Mouse (Mus musculus) heart, postnatal 0 days (tissue): ENCODE results near the gene Vangl1. TPM values are rescaled to one million over a fixed set of nuclear protein-coding genes. Genes with fewer than 3 reads are reported as not detected.
"Not testable (repeated sequence)": the region's sequence is repeated elsewhere in the genome, so short reads cannot be mapped to it uniquely, and the experiment has no call there.

ENCODE experiments used
- ATAC-seq: fragments of 200-750 bp; cut with Nextera tagmentation; 2 replicates; pipeline ENCODE4 v1.8.0; 2017; ENCODE audit warnings: low read depth, moderate number of reproducible peaks, moderate library complexity; ENCODE audit not compliant: insufficient read depth
- DNase-seq: peaks from one replicate; pipeline ENCODE4 v3.0.0-alpha.2; 2016; ENCODE audit warnings: low spot score
- H3K27ac ChIP-seq: fragments of 300-500 bp; sonication (generic); 2 replicates; pipeline ENCODE4 v1.5.1; 2014; ENCODE audit warnings: low read depth, mild to moderate bottlenecking
- H3K27me3 ChIP-seq: fragments of 300-500 bp; sonication (generic); 2 replicates; pipeline ENCODE4 v1.6.1; 2014; ENCODE audit warnings: low read length, mixed read lengths; ENCODE audit not compliant: control insufficient read depth, insufficient read depth
- H3K36me3 ChIP-seq: fragments of 300-500 bp; sonication (generic); replicated peaks from 2 replicates; pipeline ENCODE4 v1.6.1; 2014; ENCODE audit warnings: low read length, mixed read lengths; ENCODE audit not compliant: control insufficient read depth, insufficient read depth
- H3K4me1 ChIP-seq: fragments of 300-500 bp; sonication (generic); 2 replicates; pipeline ENCODE4 v1.6.1; 2014; ENCODE audit warnings: antibody characterized with exemption; ENCODE audit not compliant: control insufficient read depth, insufficient read depth
- H3K4me2 ChIP-seq: fragments of 300-500 bp; sonication (generic); 2 replicates; pipeline ENCODE4 v1.6.1; 2014; ENCODE audit warnings: low read depth, mild to moderate bottlenecking, low read length, moderate library complexity
- H3K4me3 ChIP-seq: fragments of 300-500 bp; sonication (generic); 2 replicates; pipeline ENCODE4 v1.5.1; 2014; ENCODE audit warnings: low read depth, low read length
- H3K9ac ChIP-seq: fragments of 300-500 bp; sonication (generic); replicated peaks from 2 replicates; pipeline ENCODE4 v1.6.1; 2014; ENCODE audit warnings: low read depth, low read length, mixed read lengths
- H3K9me3 ChIP-seq: fragments of 300-500 bp; sonication (generic); replicated peaks from 2 replicates; pipeline ENCODE4 v1.6.1; 2016; ENCODE audit warnings: low read length; ENCODE audit not compliant: control insufficient read depth
- CTCF ChIP-seq: IDR thresholded peaks from 2 replicates; pipeline ENCODE4 v1.5.1; 2016; ENCODE audit warnings: antibody characterized with exemption, control low read depth, low read depth
- EP300 ChIP-seq: IDR thresholded peaks from 2 replicates; pipeline ENCODE4 v1.6.1; 2016; ENCODE audit warnings: antibody characterized with exemption, low read depth
- WGBS: fragments of 180-500 bp; shearing (Covaris S2); extraction: QIAGEN DNeasy Blood & Tissue Kit; methylation state at CpG from one replicate; pipeline ENCODE4 v1.1.7; 2014; 5-methylcytosine and 5-hydroxymethylcytosine counted together
- polyA plus RNA-seq: library from polyadenylated mRNA; unstranded; fragments of >200 nt; fragmentation: Nextera tagmentation; extraction: Ambion mirVana; gene quantifications from 2 replicates; pipeline ENCODE4 v1.2.1, GENCODE M21; 2015
- total RNA-seq: library from RNA; depleted of rRNA; stranded (reverse); fragments of >200 nt; gene quantifications from 2 replicates; pipeline ENCODE4 v1.2.3, GENCODE M21; 2014; ENCODE audit warnings: low replicate concordance

The Vangl1 gene
- total and polyA plus RNA-seq, 2 experiments from 2014 or later, result 12.4 to 37.5 TPM

DNA sequence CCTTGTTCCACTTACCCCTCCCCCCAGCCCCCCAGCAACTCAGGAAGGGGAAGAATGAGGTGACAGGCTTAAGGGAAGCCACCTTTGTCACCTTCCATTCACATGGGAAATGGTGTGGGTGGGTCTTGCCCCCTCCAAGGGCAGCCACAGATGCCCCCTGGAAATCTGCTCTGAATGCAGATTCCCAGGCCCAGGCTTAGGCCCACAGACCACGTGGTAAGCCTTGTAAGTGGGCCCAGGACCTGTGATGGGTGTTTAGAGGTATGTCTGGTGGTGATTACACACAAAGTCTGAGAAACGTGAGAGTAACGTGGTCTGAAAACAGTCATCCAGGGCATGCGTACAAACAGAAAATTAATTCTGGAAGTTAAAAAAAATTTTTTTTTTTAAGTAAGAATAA, 39.6 kb downstream of the Vangl1 start:
- Histone ChIP-seq H3K4me3 (no peak overlapping the region), H3K4me1 (peaks cover 26% of the 10 kb centered on the region), H3K4me2 (no peak overlapping the region), H3K9ac (no peak overlapping the region), H3K27ac (no peak overlapping the region), H3K27me3 (no peaks in the 10 kb centered on the region), H3K9me3 (no peaks in the 10 kb centered on the region), H3K36me3 (peaks cover 41% of the 10 kb centered on the region)
- ATAC-seq, result no peak
- 74% methylated on average over 4 of the region's 4 CpGs for WGBS
- no peak for DNase-seq
- TF ChIP-seq CTCF, result no peak
- TF ChIP-seq EP300, result no peak

- not testable (repeated sequence) for H3K4me2 ChIP-seq
- WGBS, result 77% methylated on average over 1 of the region's 1 CpGs
- peaks cover 43% of the 10 kb centered on the region for H3K36me3 ChIP-seq
Observed at GRCm38 (mm10) chr3:102163861-102164260, 40.6 kb downstream of the Vangl1 start.

GRCm38 (mm10) chr3:102159423-102160325, 44.8 kb downstream of the Vangl1 start:
- H3K27me3 ChIP-seq, result no peaks in the 10 kb centered on the region
- H3K4me1 ChIP-seq, result peaks cover 4% of the 10 kb centered on the region; the same call in 1 of the 2 replicates
- no peak overlapping the region for H3K4me2 ChIP-seq
- peaks cover 57% of the 10 kb centered on the region for H3K36me3 ChIP-seq
- peak; percentile 69; the same call in 1 of the 2 replicates for ATAC-seq
- no peaks in the 10 kb centered on the region for H3K9me3 ChIP-seq
- TF ChIP-seq EP300, result no peak
- TF ChIP-seq CTCF, result no peak
- DNase-seq, result no peak
- H3K27ac ChIP-seq, result no peak overlapping the region
- no peak overlapping the region for H3K9ac ChIP-seq
- H3K4me3 ChIP-seq, result no peak overlapping the region
- 65% methylated on average over 14 of the region's 14 CpGs for WGBS

More at GRCm38 (mm10) chr3:102163861-102164260, 40.6 kb downstream of the Vangl1 start:
- H3K4me1 ChIP-seq, result peaks cover 21% of the 10 kb centered on the region
- H3K9ac ChIP-seq, H3K27ac ChIP-seq, H3K27me3 ChIP-seq, ATAC-seq, DNase-seq, H3K9me3 ChIP-seq, H3K4me3 ChIP-seq: not testable (repeated sequence)

DNA sequence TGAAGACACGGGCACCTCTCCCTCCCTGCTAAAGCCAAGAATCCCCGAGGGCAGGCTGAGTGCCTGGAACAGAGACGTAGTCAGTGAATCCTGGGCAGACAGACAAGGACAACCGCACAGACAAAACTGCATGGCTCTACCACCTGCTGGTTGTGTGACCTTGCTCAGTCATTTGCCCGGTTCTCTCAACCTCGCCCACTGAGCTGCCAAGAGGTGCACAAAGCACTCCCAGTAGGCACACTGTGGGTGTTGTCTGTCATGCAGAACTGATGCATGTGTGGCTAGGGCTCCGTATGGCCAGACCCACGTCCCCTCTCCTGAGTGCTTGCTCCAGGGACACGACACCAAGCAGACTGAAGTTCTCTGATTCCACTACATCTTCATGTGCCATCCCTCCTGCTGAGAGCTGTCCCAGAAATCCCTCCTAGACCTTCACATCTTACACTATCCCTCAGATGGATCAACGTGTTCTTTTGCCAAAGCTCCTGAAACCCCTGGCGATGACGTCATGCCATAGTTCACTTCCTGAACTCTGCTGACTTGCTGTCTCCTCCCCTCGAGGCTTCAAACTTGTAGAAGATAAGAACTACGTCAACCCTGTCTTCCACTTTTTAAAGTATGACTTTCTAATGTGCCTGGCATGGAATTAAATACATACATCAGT, 45.6 kb downstream of the Vangl1 start:
- Histone ChIP-seq H3K4me2 (no peak overlapping the region), H3K4me3 (no peak overlapping the region), H3K4me1 (peaks cover 4% of the 10 kb centered on the region; the same call in 1 of the 2 replicates), H3K36me3 (peaks cover 60% of the 10 kb centered on the region), H3K9me3 (no peaks in the 10 kb centered on the region), H3K27ac (no peak overlapping the region), H3K9ac (no peak overlapping the region), H3K27me3 (no peaks in the 10 kb centered on the region)
- ATAC-seq (no peak), DNase-seq (peak; percentile 52)
- 67% methylated on average over 14 of the region's 14 CpGs for WGBS
- TF ChIP-seq EP300 (no peak), CTCF (no peak)

DNA sequence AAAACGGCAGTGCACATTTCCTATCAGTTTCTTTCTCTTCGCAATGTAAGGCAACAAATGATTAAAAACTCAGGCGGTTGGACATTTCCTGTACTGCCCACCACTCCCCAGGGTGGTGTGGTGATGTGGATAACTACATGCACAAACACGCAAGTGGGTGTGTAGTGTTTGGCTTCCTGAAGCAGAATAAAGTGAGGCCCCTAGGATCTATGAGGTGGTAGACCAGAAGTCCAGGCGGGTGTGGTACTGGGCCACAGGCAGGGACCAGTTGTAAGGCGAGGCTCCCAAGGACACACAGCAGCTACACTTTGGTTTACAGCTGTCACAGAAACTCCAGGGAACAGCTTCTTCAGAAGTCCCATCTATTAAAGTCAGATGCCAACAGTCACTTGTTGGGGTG, 46.8 kb downstream of the Vangl1 start:
- peaks cover 52% of the 10 kb centered on the region for H3K36me3 ChIP-seq
- H3K4me2 ChIP-seq, result no peak overlapping the region
- no peaks in the 10 kb centered on the region for H3K27me3 ChIP-seq
- no peak overlapping the region for H3K27ac ChIP-seq
- WGBS, result 78% methylated on average over 6 of the region's 6 CpGs
- peaks cover 4% of the 10 kb centered on the region; the same call in 1 of the 2 replicates for H3K4me1 ChIP-seq
- TF ChIP-seq EP300 (no peak), CTCF (no peak)
- no peak overlapping the region for H3K4me3 ChIP-seq
- H3K9ac ChIP-seq, result no peak overlapping the region
- no peak for DNase-seq
- ATAC-seq, result no peak
- no peaks in the 10 kb centered on the region for H3K9me3 ChIP-seq
